10 mouse cellular contexts compared by ENCODE assay signal in genomic region chr10:109226989-109227388, GRCm38 (mm10).
"Had no signal": no experiment of that assay in that cellular context is flagged by ENCODE, and none has a peak within 500 bp of the region (broad histone marks: within the 10 kb centered on the region; RNA-seq: fewer than 3 reads in every experiment).

No protein-coding gene starts in this region.

- H3K27ac ChIP-seq: limb, embryonic 10.5 days; liver, embryonic 12.5 days; midbrain, embryonic 15.5 days; neural tube, embryonic 12.5 days had no signal

- DNase-seq: kidney, postnatal 25 days; lung, embryonic 14.5 days; lung, postnatal 10 days; lung, postnatal 4 days; thymus, adult 18-20 months; thymus, postnatal 14 days had no signal

- H3K4me1 ChIP-seq: limb, embryonic 10.5 days; liver, embryonic 12.5 days; midbrain, embryonic 15.5 days; neural tube, embryonic 12.5 days had no signal

- H3K4me3 ChIP-seq: limb, embryonic 10.5 days; liver, embryonic 12.5 days; midbrain, embryonic 15.5 days; neural tube, embryonic 12.5 days had no signal

- H3K36me3 ChIP-seq: limb, embryonic 10.5 days; liver, embryonic 12.5 days; midbrain, embryonic 15.5 days; neural tube, embryonic 12.5 days had no signal

- H3K9me3 ChIP-seq: limb, embryonic 10.5 days; liver, embryonic 12.5 days; midbrain, embryonic 15.5 days; neural tube, embryonic 12.5 days had no signal

- H3K27me3 ChIP-seq: liver, embryonic 12.5 days; midbrain, embryonic 15.5 days; neural tube, embryonic 12.5 days had no signal
